Mouse (Mus musculus) liver, embryonic 14.5 days (tissue): ENCODE measurements around the gene Chd4.

ENCODE experiments used
- CTCF ChIP-seq: IDR thresholded peaks from 2 replicates; pipeline ENCODE4 v1.5.1; 2016; ENCODE audit warnings: antibody characterized with exemption, low read depth, control low read depth
- EP300 ChIP-seq: IDR thresholded peaks from 2 replicates; pipeline ENCODE4 v1.6.1; 2016; ENCODE audit warnings: antibody characterized with exemption, low read depth

DNA sequence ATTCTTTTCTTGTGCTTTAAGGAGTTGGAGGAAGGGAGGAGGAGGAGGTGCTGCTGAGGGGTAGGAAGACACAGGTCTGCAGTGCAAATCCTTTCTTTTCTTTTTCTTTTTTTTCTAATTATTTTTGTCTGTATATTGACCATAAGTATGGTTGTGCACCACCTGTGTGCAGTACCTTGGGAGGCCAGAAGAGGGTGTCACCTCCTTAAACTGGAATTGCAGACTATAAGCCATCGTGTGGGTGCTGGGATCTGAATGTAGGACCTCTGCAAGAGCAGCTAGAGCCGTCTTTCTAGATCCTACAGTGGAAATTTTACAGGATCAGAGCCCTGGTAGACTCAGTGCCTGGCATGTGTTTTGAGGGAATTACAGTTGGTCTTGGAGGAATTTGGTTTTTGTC, 11.9 kb downstream of the Chd4 start:
- peak; percentile 41 for TF ChIP-seq CTCF
- no peak for TF ChIP-seq EP300
